21 mouse cellular contexts compared by ENCODE assay signal in genomic region chr14:20651722-20652256, GRCm38 (mm10). TPM values are rescaled to one million over a fixed set of nuclear protein-coding genes. Genes with fewer than 3 reads are reported as not detected.
A peak's percentile ranks its signal among the peaks of the same experiment; 100 is the strongest.
DNase-seq lines count a peak whose midpoint lies in the region; ATAC-seq lines count a peak whose summit lies in the region.
"Had no signal": no experiment of that assay in that cellular context is flagged by ENCODE, and none has a peak within 500 bp of the region (broad histone marks: within the 10 kb centered on the region; RNA-seq: fewer than 3 reads in every experiment).

No protein-coding gene starts in this region.

- no peaks in the 10 kb centered on the region for H3K27me3 ChIP-seq in heart, embryonic 14.5 days (ENCODE audit: control insufficient read depth, insufficient read depth, low read length)
- no peaks in the 10 kb centered on the region for H3K27me3 ChIP-seq in embryonic facial prominence, embryonic 10.5 days (replicated peaks; ENCODE audit: low read depth, poor library complexity, severe bottlenecking)
- H3K27me3 ChIP-seq: forebrain, embryonic 15.5 days; liver, embryonic 12.5 days; midbrain, embryonic 15.5 days; neural tube, embryonic 15.5 days had no signal

- H3K4me2 ChIP-seq in heart, embryonic 14.5 days (ENCODE audit: low read length), result no peak overlapping the region
- H3K4me2 ChIP-seq: forebrain, embryonic 15.5 days; liver, embryonic 12.5 days; midbrain, embryonic 15.5 days; neural tube, embryonic 15.5 days had no signal

- intact Hi-C loops in heart, postnatal 36 days (cut with DNase I), result no loop called here
- intact Hi-C loops in gastrocnemius, postnatal 36 days (cut with DNase I), result no loop called here

- no peak for DNase-seq in heart, postnatal 36 days
- DNase-seq in brain, adult 2 months (ENCODE audit: low read depth, low spot score), result peak; percentile 55
- no peak for DNase-seq in embryonic facial prominence, embryonic 10.5 days (ENCODE audit: low spot score)
- DNase-seq in gastrocnemius, postnatal 36 days, result peak; percentile 48 to 52
- no peak for DNase-seq in adrenal gland, adult 8-10 months
- DNase-seq: adrenal gland, adult 2 months; cerebellum, postnatal 10 days; kidney, adult 11 months; kidney, postnatal 25 days; lung, adult 2 months; right cerebral cortex, postnatal 25 days had no signal

- 0 out of 4 replicates have a peak overlapping the region, but pooled peaks of 1 of the 2 experiments have one; percentile 24 for H3K27ac ChIP-seq in heart, embryonic 14.5 days (replicated peaks in 1 of 2; ENCODE audit: control insufficient read depth in 1 of 2, insufficient read depth in 1 of 2, low read depth in 2 of 2, low read length in 2 of 2)
- 0 out of 2 replicates have a peak overlapping the region, but pooled peaks have one; percentile 30 for H3K27ac ChIP-seq in embryonic facial prominence, embryonic 10.5 days (replicated peaks)
- H3K27ac ChIP-seq: forebrain, embryonic 15.5 days; hindbrain, embryonic 10.5 days; hindbrain, postnatal 0 days; liver, embryonic 12.5 days; midbrain, embryonic 15.5 days; neural tube, embryonic 15.5 days had no signal

- no peak overlapping the region for H3K4me3 ChIP-seq in heart, embryonic 14.5 days (ENCODE audit: control insufficient read depth in 1 of 2, insufficient read depth in 1 of 2, low read depth in 1 of 2, low read length in 2 of 2)
- no peak overlapping the region for H3K4me3 ChIP-seq in embryonic facial prominence, embryonic 10.5 days
- H3K4me3 ChIP-seq: forebrain, embryonic 15.5 days; hindbrain, embryonic 10.5 days; liver, embryonic 12.5 days; midbrain, embryonic 15.5 days; myocyte; neural tube, embryonic 15.5 days had no signal

- peaks cover 14 to 19% of the 10 kb centered on the region in 2 experiments for H3K4me1 ChIP-seq in heart, embryonic 14.5 days (ENCODE audit: control insufficient read depth in 2 of 2, insufficient read depth in 2 of 2, low read length in 2 of 2)
- H3K4me1 ChIP-seq in embryonic facial prominence, embryonic 10.5 days, result peaks cover 12% of the 10 kb centered on the region
- H3K4me1 ChIP-seq: forebrain, embryonic 15.5 days; liver, embryonic 12.5 days; midbrain, embryonic 15.5 days; neural tube, embryonic 15.5 days had no signal

- H3K9me3 ChIP-seq in heart, embryonic 14.5 days (ENCODE audit: control insufficient read depth, low read length), result no peaks in the 10 kb centered on the region
- no peaks in the 10 kb centered on the region for H3K9me3 ChIP-seq in embryonic facial prominence, embryonic 10.5 days
- H3K9me3 ChIP-seq: forebrain, embryonic 15.5 days; hindbrain, embryonic 10.5 days; liver, embryonic 12.5 days; midbrain, embryonic 15.5 days; neural tube, embryonic 15.5 days had no signal

- 0 out of 2 replicates have a peak overlapping the region, but pooled peaks have one; percentile 21 for H3K9ac ChIP-seq in heart, embryonic 14.5 days (ENCODE audit: low read length)
- H3K9ac ChIP-seq: forebrain, embryonic 15.5 days; liver, embryonic 12.5 days; midbrain, embryonic 15.5 days; neural tube, embryonic 15.5 days had no signal

- ATAC-seq in heart, embryonic 14.5 days (ENCODE audit: insufficient number of reproducible peaks, insufficient read depth, low FRiP score, low read depth), result no peak
- no peak for ATAC-seq in inflammation-experienced regulatory T-cells, adult 6 months
- ATAC-seq: forebrain, embryonic 15.5 days; hindbrain, postnatal 0 days; liver, embryonic 12.5 days; midbrain, embryonic 15.5 days had no signal

- 39% methylated on average over 4 of the region's 4 CpGs for WGBS in heart, embryonic 14.5 days
- 66% methylated on average over 4 of the region's 4 CpGs for WGBS in embryonic facial prominence, embryonic 10.5 days

- no peaks in the 10 kb centered on the region for H3K36me3 ChIP-seq in heart, embryonic 14.5 days (ENCODE audit: control insufficient read depth, insufficient read depth, low read length)
- no peaks in the 10 kb centered on the region for H3K36me3 ChIP-seq in embryonic facial prominence, embryonic 10.5 days (replicated peaks)
- H3K36me3 ChIP-seq: forebrain, embryonic 15.5 days; hindbrain, embryonic 10.5 days; liver, embryonic 12.5 days; midbrain, embryonic 15.5 days; neural tube, embryonic 15.5 days had no signal

RNA-seq across cellular contexts. Expression of gene Myoz1, which starts 4.6 kb away (rescaled TPM):
- polyA plus RNA-seq in heart, embryonic 14.5 days (2014; fragmentation: Nextera tagmentation; extraction: Ambion mirVana), result 18.5 and 20.2 TPM in 2 replicates
- total RNA-seq in heart, postnatal 36 days (2021), result under 1 TPM; 0.92 to 1.00 TPM
- polyA plus RNA-seq in embryonic facial prominence, embryonic 10.5 days (2016; fragmentation: Nextera tagmentation; extraction: Ambion mirVana), result 0.26 and 0.71 TPM in 2 replicates
- 1,000 to 10,000 TPM; 3,097 to 3,157 TPM for total RNA-seq in gastrocnemius, postnatal 36 days (2021)
- 1 to 10 TPM in 1 of 4 experiments, not detected in 3; 1.2 TPM for total RNA-seq in adrenal gland, adult 8-10 months (2022)
- not detected for polyA plus RNA-seq in inflammation-experienced regulatory T-cells, adult 6 months (2017; shearing (Covaris generic))
- total RNA-seq: adrenal gland, adult 2 months; hindbrain, postnatal 0 days; megakaryocyte-erythroid progenitor cell, adult 5-6 weeks had no signal
- polyA plus RNA-seq: adrenal gland, adult 2 months; forebrain, embryonic 15.5 days; hindbrain, postnatal 0 days; liver, embryonic 12.5 days had no signal

RNA-seq across cellular contexts. Expression of gene Usp54, which starts 10.9 kb away (rescaled TPM):
- polyA plus RNA-seq in heart, embryonic 14.5 days (2014; fragmentation: Nextera tagmentation; extraction: Ambion mirVana), result 5.5 and 6.1 TPM in 2 replicates
- total RNA-seq in heart, postnatal 36 days (2021), result 10 to 100 TPM; 20.9 to 21.1 TPM
- 13.4 and 15.2 TPM in 2 replicates for polyA plus RNA-seq in embryonic facial prominence, embryonic 10.5 days (2016; fragmentation: Nextera tagmentation; extraction: Ambion mirVana)
- total RNA-seq in gastrocnemius, postnatal 36 days (2021), result 1 to 10 TPM; 5.2 to 6.8 TPM
- total RNA-seq in adrenal gland, adult 8-10 months (2022), result 10 to 100 TPM; 18.3 to 22.1 (median 19.3) TPM
- 1 to 10 TPM; 1.6 to 2.6 (median 1.7) TPM for polyA plus RNA-seq in inflammation-experienced regulatory T-cells, adult 6 months (2017; shearing (Covaris generic))

RNA-seq across cellular contexts. Expression of gene Synpo2l, which starts 16.4 kb away (rescaled TPM):
- polyA plus RNA-seq in heart, embryonic 14.5 days (2014; fragmentation: Nextera tagmentation; extraction: Ambion mirVana), result 153 and 172 TPM in 2 replicates
- total RNA-seq in heart, postnatal 36 days (2021), result 100 to 1,000 TPM; 111 to 118 TPM
- polyA plus RNA-seq in embryonic facial prominence, embryonic 10.5 days (2016; fragmentation: Nextera tagmentation; extraction: Ambion mirVana), result 0.50 and 0.54 TPM in 2 replicates
- 100 to 1,000 TPM; 158 to 184 TPM for total RNA-seq in gastrocnemius, postnatal 36 days (2021)
- total RNA-seq in adrenal gland, adult 8-10 months (2022), result under 1 TPM; 0.22 to 0.43 (median 0.41) TPM
- polyA plus RNA-seq in inflammation-experienced regulatory T-cells, adult 6 months (2017; shearing (Covaris generic)), result not detected

RNA-seq across cellular contexts. Expression of gene Sec24c, which starts 22.3 kb away (rescaled TPM):
- 69.2 and 75.7 TPM in 2 replicates for polyA plus RNA-seq in heart, embryonic 14.5 days (2014; fragmentation: Nextera tagmentation; extraction: Ambion mirVana)
- total RNA-seq in heart, postnatal 36 days (2021), result 100 to 1,000 TPM in 1 of 2 experiments, 10 to 100 TPM in 1; 97.8 to 104 TPM
- 117 and 120 TPM in 2 replicates for polyA plus RNA-seq in embryonic facial prominence, embryonic 10.5 days (2016; fragmentation: Nextera tagmentation; extraction: Ambion mirVana)
- 10 to 100 TPM; 71.5 to 73.6 TPM for total RNA-seq in gastrocnemius, postnatal 36 days (2021)
- 100 to 1,000 TPM; 124 to 167 (median 150) TPM for total RNA-seq in adrenal gland, adult 8-10 months (2022)
- 100 to 1,000 TPM in 2 of 3 experiments, 10 to 100 TPM in 1; 99.7 to 119 (median 115) TPM for polyA plus RNA-seq in inflammation-experienced regulatory T-cells, adult 6 months (2017; shearing (Covaris generic))

RNA-seq across cellular contexts. Expression of gene Fut11, which starts 43.0 kb away (rescaled TPM):
- polyA plus RNA-seq in heart, embryonic 14.5 days (2014; fragmentation: Nextera tagmentation; extraction: Ambion mirVana), result 16.5 and 17.8 TPM in 2 replicates
- total RNA-seq in heart, postnatal 36 days (2021), result 1 to 10 TPM; 6.6 to 7.1 TPM
- polyA plus RNA-seq in embryonic facial prominence, embryonic 10.5 days (2016; fragmentation: Nextera tagmentation; extraction: Ambion mirVana), result 20.2 and 20.9 TPM in 2 replicates
- total RNA-seq in gastrocnemius, postnatal 36 days (2021), result 1 to 10 TPM; 2.5 to 2.7 TPM
- total RNA-seq in adrenal gland, adult 8-10 months (2022), result 10 to 100 TPM; 18.7 to 22.5 (median 21.3) TPM
- 1 to 10 TPM; 4.9 to 6.5 (median 6.3) TPM for polyA plus RNA-seq in inflammation-experienced regulatory T-cells, adult 6 months (2017; shearing (Covaris generic))

Comparison
In these comparisons a context has a peak if more than half of its experiments do, and no peak if none do; other contexts are left out.
1. DNase-seq: peak in brain, adult 2 months (single experiment) and gastrocnemius, postnatal 36 days (2 of 2); none in heart, postnatal 36 days (0 of 2), embryonic facial prominence, embryonic 10.5 days (single experiment) and adrenal gland, adult 8-10 months (single experiment).
2. RNA of gene Myoz1, which starts 4.6 kb away (total RNA-seq): 3,097 to 3,157 TPM in gastrocnemius, postnatal 36 days; 0.92 to 1.00 TPM in heart, postnatal 36 days and 1.2 TPM in adrenal gland, adult 8-10 months; every median in the first group is over 1,000 times any median in the second.
3. RNA of gene Synpo2l, which starts 16.4 kb away (total RNA-seq): 158 to 184 TPM in gastrocnemius, postnatal 36 days and 111 to 118 TPM in heart, postnatal 36 days; 0.22 to 0.43 TPM in adrenal gland, adult 8-10 months; every median in the first group is over 10 times any median in the second.